Mouse (Mus musculus) liver, adult (tissue): ENCODE results near the gene Ssh1.

Experiments
- GATA4 ChIP-seq: IDR thresholded peaks from 2 replicates; pipeline ENCODE4 v1.6.1; 2014; ENCODE audit warnings: mild to moderate bottlenecking, low read length; ENCODE audit not compliant: insufficient replicate concordance

Gene Ssh1

DNA sequence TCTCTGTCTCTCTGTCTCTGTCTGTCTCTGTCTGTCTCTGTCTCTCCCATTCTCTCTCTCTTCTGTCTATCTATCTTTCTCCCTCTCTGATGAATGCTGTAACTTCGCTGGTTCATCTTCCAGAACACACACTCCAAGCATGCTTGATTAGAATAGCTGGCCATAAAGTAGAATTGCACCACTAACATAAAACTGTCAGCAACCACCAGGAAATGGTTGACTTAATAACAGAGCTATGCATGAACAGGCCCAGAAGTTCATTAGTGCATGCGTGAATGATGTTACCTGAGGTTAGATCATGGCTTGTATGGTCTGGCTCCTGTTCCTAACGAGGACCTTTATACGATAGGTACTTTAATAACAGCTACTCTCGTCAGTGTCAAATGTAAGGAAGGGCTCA is 11.4 kb upstream of the Ssh1 start:
- no peak for TF ChIP-seq GATA4

DNA sequence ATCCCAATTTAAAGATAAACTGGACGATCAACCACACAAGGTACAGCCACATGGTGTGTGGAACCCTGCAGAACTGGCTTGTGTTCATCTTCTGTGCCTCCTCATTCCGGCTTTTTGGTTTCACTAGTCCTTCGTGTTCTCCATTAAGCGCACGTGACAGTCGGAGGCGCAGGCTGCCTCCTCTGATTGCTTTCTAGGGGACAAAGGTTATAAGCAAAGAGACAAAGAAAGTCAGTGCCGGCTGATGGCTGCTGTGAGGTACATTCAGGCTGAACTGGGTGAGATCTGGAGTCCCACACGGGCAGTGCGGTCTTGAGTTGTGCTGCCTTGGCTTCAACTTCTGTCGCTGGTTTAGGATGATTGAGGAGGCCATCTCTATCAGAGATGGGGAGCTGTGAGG is 10.9 kb upstream of the Ssh1 start:
- no peak for TF ChIP-seq GATA4

DNA sequence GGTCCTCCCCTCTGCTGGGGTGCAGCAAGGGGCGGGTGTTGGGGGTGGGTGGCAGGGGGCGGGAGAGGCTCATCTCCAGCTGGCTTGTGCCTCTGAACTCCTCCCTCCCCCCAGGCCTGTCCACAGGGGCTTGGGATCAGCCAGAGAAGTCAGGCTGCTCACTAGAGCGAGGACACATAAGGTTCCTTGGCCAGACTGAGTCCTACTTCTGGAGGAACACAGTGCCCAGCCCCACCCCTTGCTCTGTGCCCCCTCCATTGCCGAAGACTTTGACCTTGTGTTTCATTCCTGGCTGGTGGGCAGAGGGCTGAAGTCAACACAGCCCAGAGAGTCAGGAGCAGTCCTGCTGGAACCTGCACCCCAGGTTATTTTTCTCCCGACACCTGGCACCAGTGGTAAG is 9.8 kb upstream of the Ssh1 start, which contains the start of gene Dao:
Gene Dao, plus strand, starts transcription at position 162 of the 400 bp plus-strand sequence.
- TF ChIP-seq GATA4 = no peak

DNA sequence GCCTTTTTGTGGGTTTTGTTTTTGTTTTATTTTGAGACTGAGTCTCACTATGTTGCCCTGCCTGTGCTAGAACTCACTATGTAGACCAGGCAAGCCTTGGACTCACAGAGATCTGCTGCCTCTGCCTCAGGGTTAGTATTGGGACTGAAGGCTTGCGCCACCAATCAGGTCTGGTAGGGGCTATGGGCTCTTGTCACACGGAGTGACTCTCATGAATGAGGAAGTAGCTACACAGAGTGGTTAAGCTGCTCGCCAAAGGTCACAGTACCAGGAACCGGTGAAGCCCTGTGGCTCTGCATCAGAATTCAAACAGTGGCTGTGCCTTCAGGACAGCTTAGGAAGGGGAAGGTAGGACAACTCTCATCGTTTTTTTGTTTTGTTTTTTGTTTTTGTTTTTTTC is 5.7 kb upstream of the Ssh1 start:
- TF ChIP-seq GATA4 = no peak

DNA sequence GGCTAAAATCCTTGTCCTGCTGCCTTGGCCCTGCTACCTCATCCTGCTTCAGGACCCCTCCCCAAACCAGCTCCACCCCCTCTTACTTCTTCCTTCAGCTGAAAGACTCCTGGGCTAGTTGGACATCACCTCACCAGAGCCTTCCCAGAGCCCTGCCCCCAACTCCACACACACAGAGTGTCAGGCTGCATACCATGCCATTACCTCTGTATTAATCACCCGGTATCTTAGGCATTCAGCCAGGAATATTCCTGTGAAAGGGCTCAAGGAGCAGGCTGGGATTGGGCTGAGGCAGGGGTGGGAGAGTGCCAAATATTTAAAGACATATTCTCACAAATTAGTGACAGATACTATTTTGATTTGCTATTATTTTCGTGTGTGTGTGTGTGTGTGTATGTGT is 2.8 kb upstream of the Ssh1 start:
- TF ChIP-seq GATA4 = no peak

DNA sequence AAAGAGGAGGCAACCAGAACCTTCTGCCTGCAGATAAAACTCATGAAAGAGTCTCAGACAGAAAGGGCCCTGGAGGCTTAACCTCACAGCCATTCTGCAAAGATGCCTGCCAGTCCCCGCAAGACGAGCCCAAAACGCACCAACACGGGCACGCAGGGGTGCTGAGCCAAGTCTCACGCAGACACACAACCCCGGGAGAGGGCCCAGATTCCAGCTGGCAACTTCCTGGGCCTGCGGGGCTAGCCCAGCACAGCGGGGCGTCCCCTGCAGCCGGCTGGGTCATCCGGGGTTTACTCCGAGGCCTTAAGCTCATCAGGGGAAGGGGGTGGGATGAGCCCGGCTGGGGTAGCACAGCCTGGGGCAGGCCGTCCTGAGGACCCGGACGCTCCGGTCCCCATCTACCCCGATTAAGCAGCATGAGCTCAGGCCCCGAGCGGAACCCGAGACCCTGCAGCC is 635 bp downstream of the Ssh1 start:
- no peak for TF ChIP-seq GATA4

DNA sequence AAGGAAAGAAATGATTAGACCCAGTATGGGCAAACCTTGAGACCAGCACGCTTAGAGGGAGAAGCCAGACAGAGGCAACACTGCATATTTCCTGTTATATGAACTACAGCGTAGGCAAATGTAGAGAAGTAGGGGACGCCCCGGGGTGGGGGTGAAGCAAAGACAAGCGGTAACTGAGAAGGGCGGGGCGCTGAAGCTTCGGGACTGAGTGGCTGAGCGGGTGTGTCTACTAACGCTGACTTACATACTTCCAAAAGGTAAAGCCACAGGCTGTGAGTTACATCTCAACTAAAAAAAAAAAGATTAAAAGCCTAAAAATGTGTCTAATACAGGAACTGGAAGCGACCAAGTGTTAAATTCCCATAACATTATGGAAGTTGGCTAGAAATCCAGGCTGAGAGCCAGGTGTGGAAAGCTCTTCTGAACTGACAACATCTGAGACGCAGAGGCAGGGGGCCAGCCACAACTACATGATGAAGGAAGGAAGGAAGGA is 1.3 kb downstream of the Ssh1 start:
- TF ChIP-seq GATA4 = no peak

DNA sequence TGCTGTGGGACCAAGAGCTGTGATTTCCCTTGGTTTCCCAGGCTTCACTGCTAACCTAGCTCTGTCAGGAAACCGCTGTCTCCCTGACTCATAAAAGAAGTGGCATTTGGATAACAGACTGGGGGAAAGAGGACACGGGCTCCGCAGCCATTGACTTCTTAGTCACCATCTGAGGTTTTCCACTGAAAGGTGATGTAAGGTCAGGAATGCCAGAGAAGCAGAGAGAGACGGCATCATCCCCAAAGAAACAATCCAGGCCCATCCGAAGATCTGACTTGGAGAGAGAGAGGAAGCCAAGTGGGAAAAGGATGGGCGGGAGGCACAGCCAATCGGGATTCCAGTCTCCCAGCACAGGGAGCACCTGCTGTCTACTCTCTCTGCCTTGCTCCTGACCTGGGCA is 2.6 kb downstream of the Ssh1 start:
- no peak for TF ChIP-seq GATA4

DNA sequence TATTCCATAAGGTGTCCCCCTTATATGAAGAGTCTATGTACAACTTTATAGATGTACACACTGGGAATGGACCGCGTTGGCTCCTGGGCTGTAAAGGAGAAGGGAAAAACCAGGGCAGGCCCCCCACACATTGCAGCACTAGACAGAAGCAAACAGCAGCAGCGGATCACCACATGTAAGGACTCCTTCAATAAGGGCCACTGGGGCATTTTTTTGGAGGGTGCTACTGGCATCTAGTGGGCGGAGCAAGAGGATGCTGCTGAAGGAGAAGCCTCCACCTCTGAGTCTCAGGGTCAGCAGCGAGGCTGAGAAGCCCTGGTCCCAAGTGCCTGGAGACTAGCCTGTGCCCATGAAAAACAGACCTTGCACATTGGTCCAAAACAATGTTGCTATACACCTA is 3.1 kb downstream of the Ssh1 start:
- TF ChIP-seq GATA4 = no peak

DNA sequence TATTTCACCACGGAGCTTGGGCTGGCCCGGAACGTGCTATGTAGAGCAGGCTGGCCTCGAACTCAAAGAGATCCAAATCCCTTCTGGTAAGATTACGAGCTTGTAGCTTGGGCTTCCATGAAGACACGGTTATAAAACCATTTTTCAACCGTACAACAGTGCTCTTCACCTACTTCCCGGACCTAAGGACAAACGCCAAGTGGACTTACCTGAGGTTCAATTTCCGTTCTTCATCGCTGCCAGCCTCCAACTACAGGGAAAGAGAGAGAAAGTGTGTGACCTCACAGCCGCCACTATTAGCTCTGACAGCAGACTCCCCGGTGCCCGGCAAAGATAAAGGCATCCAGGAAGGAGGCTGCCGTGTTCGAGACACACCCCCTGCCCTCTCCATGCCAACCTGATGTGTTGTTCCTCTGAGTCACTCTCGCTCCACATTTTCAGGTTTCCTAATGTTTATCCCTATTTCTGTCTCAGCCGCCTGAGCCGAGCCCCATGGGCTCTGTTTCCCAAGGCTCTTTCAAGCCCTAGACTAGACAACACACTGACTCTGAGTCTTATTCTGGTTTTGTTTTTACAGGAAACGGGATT is 4.2 kb downstream of the Ssh1 start:
- no peak for TF ChIP-seq GATA4

DNA sequence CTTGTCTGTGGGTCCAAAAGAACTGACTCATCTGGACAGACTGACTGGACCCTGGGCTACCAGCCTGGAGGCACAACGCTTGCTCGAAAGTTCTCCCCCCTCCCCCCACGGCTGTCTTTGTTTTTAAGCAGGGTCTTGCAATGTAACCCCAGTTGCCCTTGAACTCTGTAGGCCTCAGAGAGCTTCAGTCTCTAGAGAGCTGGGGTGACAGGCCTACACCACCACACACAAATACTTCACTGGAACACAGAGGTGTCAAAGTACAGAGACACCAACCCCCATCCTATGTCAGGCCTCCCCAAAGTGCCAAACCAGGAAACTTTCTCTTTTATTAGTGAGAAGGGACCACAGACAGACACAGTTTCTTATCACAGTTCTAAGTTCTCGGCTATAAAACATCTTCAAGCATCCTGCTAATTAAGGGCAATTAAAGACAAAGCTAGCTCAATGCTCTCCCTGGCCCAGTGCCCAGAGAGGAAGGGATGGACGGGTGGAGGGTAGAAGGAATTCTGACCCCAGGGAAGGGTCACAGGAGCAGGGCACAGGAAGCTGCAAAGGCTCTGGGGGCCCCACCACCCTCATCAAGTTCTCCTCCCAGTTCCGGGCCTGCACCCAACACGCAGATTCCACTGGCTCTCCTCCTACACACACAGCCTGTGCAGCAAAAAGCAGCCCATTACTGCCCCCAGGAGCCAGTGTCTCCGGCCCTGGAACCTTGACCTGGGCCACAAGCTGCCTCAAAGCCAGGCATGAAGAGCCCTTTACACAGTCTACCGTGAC is 7.3 kb downstream of the Ssh1 start:
- peak; percentile 61; the same call in 1 of the 2 replicates for TF ChIP-seq GATA4

DNA sequence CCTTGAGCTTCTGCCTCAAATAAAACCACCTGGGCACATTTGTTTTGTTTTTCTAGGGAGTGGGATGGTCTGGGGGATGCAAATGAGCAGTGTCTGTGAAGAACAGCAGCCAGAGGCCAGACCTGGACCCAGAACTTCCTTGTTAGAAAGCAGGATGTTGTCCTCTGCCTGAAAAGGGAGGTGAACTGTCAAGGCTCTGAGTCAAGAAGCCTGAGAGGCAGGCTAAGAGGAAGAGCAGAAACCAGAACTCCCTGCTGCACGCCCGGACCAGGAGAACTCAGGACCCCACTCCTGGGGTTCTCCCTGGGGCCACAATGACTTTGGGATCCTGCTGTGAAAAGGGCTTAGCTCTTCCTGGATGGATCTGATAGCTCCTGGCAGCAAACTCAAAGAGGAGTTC is 8.0 kb downstream of the Ssh1 start:
- TF ChIP-seq GATA4 = no peak

DNA sequence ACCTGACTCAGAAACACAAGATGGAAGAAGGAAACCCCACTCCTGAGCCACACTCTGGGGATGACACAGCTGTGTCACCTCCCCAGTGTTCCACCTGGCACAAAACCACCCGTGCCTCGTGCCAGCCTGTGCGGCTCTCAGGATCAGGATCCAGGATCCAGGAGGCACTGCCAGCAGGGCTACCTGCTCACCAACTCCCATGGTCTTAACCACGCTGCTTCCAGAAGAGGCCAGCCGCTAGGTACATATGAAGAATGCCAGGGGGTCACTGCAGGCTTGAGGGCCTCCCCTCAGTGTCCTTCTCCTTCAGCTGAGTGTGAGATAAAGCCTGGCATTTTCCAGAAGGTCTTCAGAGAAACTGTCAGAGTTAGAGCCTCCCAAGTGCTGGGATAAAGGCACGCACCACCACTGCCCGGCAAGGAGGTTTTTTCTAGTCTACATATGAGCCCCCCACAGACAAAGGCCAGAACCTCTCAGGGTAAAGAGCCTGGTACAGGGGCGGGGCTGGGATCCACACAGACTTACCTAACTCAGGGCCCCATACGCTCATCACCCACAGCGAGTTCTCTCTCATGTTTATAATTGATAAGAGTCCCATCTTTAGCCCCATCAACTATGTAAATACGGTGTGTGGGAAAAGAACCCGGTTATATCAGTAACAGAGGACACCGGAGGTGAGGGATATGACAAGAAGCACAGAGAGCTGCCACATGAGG is 9.5 kb downstream of the Ssh1 start:
- no peak for TF ChIP-seq GATA4

DNA sequence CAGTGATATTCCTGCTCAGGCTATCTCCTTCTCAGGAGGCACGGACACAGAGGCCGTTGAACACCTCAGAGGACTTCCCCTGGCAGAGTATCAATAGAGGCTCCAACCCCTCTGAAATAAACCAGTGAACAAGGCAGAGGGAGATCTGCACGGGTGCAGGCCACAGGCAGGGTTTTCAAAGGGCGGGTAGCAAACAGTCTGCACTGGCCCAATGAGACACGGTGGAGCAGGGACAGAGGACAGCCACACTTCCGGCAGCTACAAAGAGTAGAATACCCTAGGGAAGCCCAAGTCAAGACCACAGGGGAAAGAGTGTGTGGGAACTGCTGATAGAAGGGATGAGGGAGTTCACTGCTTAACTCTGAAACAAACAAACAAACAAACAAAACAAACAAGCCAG is 10.2 kb downstream of the Ssh1 start:
- TF ChIP-seq GATA4 = no peak

DNA sequence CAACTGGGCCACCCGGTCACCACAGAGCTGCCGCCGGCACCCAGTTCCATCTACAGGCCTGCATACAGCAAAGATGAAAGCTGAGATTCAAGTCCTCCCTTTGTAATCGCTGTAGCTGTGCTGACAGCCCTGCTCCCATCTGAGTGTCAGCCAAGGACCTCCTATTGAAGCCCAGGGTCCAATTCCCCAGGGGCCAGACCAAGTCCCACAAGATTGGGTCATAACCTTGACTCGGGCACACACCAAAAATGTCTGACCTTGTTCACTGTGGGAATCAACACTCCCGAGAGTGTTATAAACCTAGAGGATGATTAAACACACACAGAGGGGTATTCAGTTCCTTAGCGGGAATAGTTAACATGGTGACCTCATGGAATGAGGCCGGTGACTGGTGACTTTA is 11.9 kb downstream of the Ssh1 start:
- no peak for TF ChIP-seq GATA4

DNA sequence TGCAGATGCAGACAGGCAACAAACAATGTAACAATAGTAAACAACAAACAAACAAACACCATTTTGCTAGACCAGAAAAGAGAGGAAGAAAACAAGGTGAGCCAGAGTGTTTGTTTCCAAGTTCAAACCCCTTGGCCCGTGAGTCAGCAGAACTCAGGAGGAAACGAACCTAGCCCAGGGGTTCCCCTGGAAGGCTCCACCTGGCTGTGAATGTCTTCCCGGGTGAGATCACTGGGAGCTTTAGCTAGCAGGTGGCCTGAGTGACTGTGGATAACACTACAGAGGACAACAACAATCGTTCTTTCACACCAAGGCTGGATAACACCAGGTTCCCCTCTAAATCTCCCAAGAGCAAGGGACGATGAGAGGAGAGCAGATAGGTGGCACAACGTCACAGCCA is 12.5 kb downstream of the Ssh1 start:
- no peak for TF ChIP-seq GATA4

DNA sequence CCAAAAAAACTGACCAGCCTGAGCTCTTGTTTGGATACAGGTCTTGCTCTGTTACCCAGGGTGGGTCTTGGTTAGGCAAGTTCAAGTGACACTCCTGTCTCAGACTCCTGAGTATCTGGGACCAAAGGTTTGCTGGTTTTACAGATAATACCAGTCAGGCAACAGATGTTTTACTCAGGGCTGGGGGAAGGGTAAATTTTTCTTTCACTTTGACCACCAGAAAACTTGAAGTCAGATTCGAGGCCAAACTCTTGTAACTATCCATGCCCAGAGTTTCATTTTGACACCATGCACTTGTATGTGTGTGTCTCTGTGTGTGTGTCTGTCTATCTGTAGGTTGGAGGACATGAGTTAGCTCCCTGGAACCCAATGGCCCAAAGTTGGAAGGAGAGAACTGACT is 13.2 kb downstream of the Ssh1 start:
- TF ChIP-seq GATA4 = no peak

DNA sequence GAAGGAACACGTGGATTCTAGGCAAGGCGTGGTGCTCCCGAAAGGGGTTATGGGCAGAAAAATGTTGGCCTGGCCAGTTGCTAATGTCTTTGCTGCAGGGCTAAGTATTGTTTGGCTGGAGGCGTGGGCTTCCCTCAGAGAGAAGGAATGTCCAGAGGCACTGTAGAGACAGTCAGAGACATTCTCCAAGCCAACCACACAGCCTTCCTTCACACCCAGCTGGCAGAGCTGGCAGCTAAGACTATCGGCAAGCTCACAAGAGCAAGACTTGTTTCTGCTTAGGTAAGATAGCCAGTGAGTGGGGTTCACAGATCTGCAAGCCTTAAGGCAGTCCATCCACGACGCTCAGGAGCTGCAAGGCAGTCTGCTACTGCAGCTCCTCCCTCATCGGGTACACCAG is 16.4 kb downstream of the Ssh1 start:
- no peak for TF ChIP-seq GATA4
